Mouse (Mus musculus): ENCODE results near the gene Dohh.

DNA sequence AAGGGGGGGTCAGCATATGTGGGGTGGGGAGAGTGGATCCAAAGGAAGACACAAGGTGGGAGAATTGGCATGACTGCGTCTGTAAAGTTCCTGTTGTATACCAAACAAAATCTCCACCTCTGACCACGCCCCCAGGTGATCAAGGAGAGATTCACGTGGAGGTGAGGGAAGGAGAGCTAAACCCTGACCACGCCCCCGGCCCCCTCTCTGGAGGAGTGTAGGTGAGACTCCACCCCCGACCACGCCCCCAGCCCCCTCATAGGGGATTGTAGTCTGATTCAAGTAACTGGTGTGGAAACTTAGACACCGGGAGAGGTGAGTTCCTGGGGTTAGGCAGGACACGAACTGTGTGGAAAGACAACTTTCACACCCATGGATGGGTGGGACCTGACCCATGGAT, 19.9 kb downstream of the Dohh start:
- TF ChIP-seq CTCF (IDR thresholded peaks at IDR 0.05; ENCODE audit: extremely low read depth, insufficient read depth, insufficient read length, insufficient replicate concordance) (no peak), POLR2A (IDR thresholded peaks at IDR 0.05; ENCODE audit: low read depth, low read length) (no peak)

Measured in spleen, adult 2 months (tissue).